Mouse (Mus musculus) stomach, postnatal 0 days (tissue): ENCODE data around the gene Ubn1. TPM values are rescaled to one million over a fixed set of nuclear protein-coding genes. Genes with fewer than 3 reads are reported as not detected.

Experiments
- ATAC-seq: fragments of 200-750 bp; cut with Nextera tagmentation; 2 replicates; pipeline ENCODE4 v1.8.0; 2017; ENCODE audit not compliant: low FRiP score, low TSS enrichment
- DNase-seq: peaks from one replicate; pipeline ENCODE4 v3.0.0-alpha.2; 2016; ENCODE audit warnings: low spot score
- H3K27ac ChIP-seq: fragments of 300-500 bp; sonication (generic); replicated peaks from 2 replicates; pipeline ENCODE4 v1.5.1; 2014; ENCODE audit warnings: mild to moderate bottlenecking, control low read depth
- H3K27me3 ChIP-seq: fragments of 300-500 bp; sonication (generic); 2 replicates; pipeline ENCODE4 v1.6.1; 2014; ENCODE audit warnings: low read length; ENCODE audit not compliant: control insufficient read depth, insufficient read depth
- H3K36me3 ChIP-seq: fragments of 300-500 bp; sonication (generic); 2 replicates; pipeline ENCODE4 v1.6.1; 2014; ENCODE audit warnings: low read length, mixed read lengths; ENCODE audit not compliant: control insufficient read depth, insufficient read depth
- H3K4me1 ChIP-seq: fragments of 300-500 bp; sonication (generic); replicated peaks from 2 replicates; pipeline ENCODE4 v1.6.1; 2014; ENCODE audit warnings: antibody characterized with exemption; ENCODE audit not compliant: control insufficient read depth, insufficient read depth
- H3K4me2 ChIP-seq: fragments of 300-500 bp; sonication (generic); replicated peaks from 2 replicates; pipeline ENCODE4 v1.6.1; 2014; ENCODE audit warnings: low read depth, mild to moderate bottlenecking, control low read depth, moderate library complexity
- H3K4me3 ChIP-seq: fragments of 300-500 bp; sonication (generic); 2 replicates; pipeline ENCODE4 v1.5.1; 2014; ENCODE audit warnings: low read depth, low read length, control low read depth
- H3K9ac ChIP-seq: fragments of 300-500 bp; sonication (generic); 2 replicates; pipeline ENCODE4 v1.6.1; 2014; ENCODE audit warnings: mild to moderate bottlenecking, low read length, control low read depth, mixed read lengths
- H3K9me3 ChIP-seq: fragments of 300-500 bp; sonication (generic); 2 replicates; pipeline ENCODE4 v1.6.1; 2016; ENCODE audit warnings: low read length; ENCODE audit not compliant: control insufficient read depth
- CTCF ChIP-seq: IDR thresholded peaks from 2 replicates; pipeline ENCODE4 v1.5.1; 2016; ENCODE audit warnings: antibody characterized with exemption, low read depth, mild to moderate bottlenecking, moderate library complexity
- EP300 ChIP-seq: optimal IDR thresholded peaks from 2 replicates; pipeline ENCODE3; 2016; ENCODE audit warnings: antibody characterized with exemption
- WGBS: fragments of 180-500 bp; shearing (Covaris S2); extraction: QIAGEN DNeasy Blood & Tissue Kit; methylation state at CpG from one replicate; pipeline ENCODE4 v1.1.7; 2014; 5-methylcytosine and 5-hydroxymethylcytosine counted together
- polyA plus RNA-seq: library from polyadenylated mRNA; unstranded; fragments of >200 nt; fragmentation: Nextera tagmentation; extraction: Ambion mirVana; gene quantifications from 2 replicates; pipeline ENCODE4 v1.2.1, GENCODE M21; 2015

Ubn1 gene
- 9.1 and 9.3 TPM in 2 replicates for polyA plus RNA-seq

GRCm38 (mm10) chr16:5049774-5050234 lies at the start of gene Ubn1, which contains the start of gene Glyr1:
TSS of gene Ubn1 (plus strand) at chr16:5050057.
TSS of gene Glyr1 (minus strand) at chr16:5049863.
- ATAC-seq = peak; percentile 100
- 0% methylated on average over 49 of the region's 56 CpGs for WGBS
- peak; percentile 99 for DNase-seq
- H3K27ac ChIP-seq = peak within 1 kb of the TSS; percentile 98
- peak within 1 kb of the TSS; percentile 96 for H3K9ac ChIP-seq
- H3K4me2 ChIP-seq = peak within 1 kb of the TSS; percentile 90
- no peaks in the 10 kb centered on the region for H3K4me1 ChIP-seq
- peak within 1 kb of the TSS; percentile 90 for H3K4me3 ChIP-seq
- H3K9me3 ChIP-seq = no peaks in the 10 kb centered on the region
- H3K27me3 ChIP-seq = no peaks in the 10 kb centered on the region
- H3K36me3 ChIP-seq = peaks cover 9% of the 10 kb centered on the region
- no peak for TF ChIP-seq CTCF
- no peak for TF ChIP-seq EP300

DNA sequence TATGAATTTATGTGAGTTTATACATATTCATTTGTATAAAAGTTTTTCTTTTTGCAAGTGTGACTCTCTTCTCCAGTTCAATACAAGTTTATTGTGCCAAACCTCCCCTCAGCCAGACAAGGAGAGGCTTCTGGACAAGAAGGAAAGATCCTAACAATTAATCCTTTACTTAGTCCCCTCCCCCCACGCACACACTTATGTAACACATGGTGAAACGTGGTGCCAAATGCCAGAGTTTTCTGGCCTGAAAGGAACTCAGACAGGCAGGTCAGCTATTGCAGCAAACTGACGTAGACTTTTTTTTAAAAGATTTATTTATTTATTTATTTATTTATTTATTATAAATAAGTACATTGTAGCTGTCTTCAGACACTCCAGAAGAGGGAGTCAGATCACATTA lies 49.2 kb upstream of the Ubn1 start:
- Histone ChIP-seq H3K4me3 (no peak overlapping the region), H3K27me3 (no peaks in the 10 kb centered on the region), H3K36me3 (no peaks in the 10 kb centered on the region), H3K27ac (no peak overlapping the region), H3K4me2 (no peak overlapping the region), H3K4me1 (no peaks in the 10 kb centered on the region), H3K9me3 (no peaks in the 10 kb centered on the region), H3K9ac (no peak overlapping the region)
- ATAC-seq = no peak
- TF ChIP-seq EP300 (no peak), CTCF (no peak)
- WGBS = 57% methylated on average over 3 of the region's 3 CpGs
- no peak for DNase-seq

GRCm38 (mm10) chr16:5007067-5007466 lies 42.8 kb upstream of the Ubn1 start, which contains the start of gene Smim22:
TSS of gene Smim22 (plus strand) at chr16:5007288.
- peak; percentile 92 for DNase-seq
- ATAC-seq = peak; percentile 88
- Histone ChIP-seq H3K9me3 (no peaks in the 10 kb centered on the region), H3K4me3 (peak within 1 kb of the TSS; percentile 27), H3K27ac (peak within 1 kb of the TSS; percentile 45; the same call in 1 of the 2 replicates), H3K4me1 (no peaks in the 10 kb centered on the region), H3K4me2 (peak within 1 kb of the TSS; percentile 44), H3K9ac (0 out of 2 replicates have a peak within 1 kb of the TSS, but pooled peaks have one; percentile 27), H3K36me3 (no peaks in the 10 kb centered on the region), H3K27me3 (no peaks in the 10 kb centered on the region)
- TF ChIP-seq EP300 = no peak
- TF ChIP-seq CTCF = no peak
- 37% methylated on average over 5 of the region's 5 CpGs for WGBS

DNA sequence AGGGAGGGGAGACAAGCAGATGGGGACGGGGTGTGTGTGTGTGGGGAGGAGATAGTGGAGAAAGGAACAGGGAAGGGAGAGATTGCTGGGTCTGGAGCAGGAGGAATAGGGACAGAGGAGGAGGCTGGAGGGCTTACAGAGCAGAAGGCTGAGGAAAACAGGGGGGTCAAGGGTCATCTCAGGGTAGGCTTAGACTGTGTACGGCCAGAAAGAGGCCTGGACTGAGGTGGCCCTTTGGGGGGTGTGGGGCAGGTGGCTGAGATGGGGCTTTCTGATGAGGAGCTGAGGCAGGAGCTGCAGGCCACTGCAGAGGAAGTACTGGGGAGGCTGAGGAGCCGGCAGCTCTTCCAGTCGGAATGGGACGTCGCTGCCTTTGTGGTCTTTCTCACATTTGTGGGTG lies 42.4 kb upstream of the Ubn1 start:
- Histone ChIP-seq H3K36me3 (no peaks in the 10 kb centered on the region), H3K4me2 (peak overlapping the region; percentile 44), H3K4me1 (no peaks in the 10 kb centered on the region), H3K27me3 (no peaks in the 10 kb centered on the region), H3K9me3 (no peaks in the 10 kb centered on the region), H3K4me3 (peak overlapping the region; percentile 27), H3K27ac (peak overlapping the region; percentile 45; the same call in 1 of the 2 replicates), H3K9ac (0 out of 2 replicates have a peak overlapping the region, but pooled peaks have one; percentile 27)
- ATAC-seq (peak; percentile 43), DNase-seq (no peak)
- no peak for TF ChIP-seq EP300
- no peak for TF ChIP-seq CTCF
- WGBS = 47% methylated on average over 6 of the region's 6 CpGs

DNA sequence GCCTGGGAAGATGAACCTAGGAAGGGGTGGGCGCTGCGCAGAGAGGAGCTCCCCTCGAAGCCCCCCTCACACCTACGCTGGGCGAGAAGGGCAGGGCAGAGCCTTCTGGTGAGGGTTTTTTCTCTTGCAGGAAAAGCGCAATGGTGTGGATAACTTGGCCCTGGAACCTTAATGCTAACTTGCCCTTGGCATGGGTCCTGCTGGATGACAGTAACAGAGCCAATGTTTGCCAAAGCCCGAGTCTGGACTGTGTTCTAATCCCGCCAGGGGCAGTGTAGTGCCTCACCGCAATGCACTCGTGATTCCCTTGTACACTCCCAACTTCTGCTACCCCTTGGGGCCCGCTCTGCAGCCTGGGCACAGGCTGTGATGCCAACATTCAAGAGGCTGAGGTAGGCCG lies 41.8 kb upstream of the Ubn1 start:
- peak overlapping the region; percentile 27; the same call in 1 of the 2 replicates for H3K4me3 ChIP-seq
- WGBS = 71% methylated on average over 12 of the region's 12 CpGs
- H3K9me3 ChIP-seq = no peaks in the 10 kb centered on the region
- H3K4me1 ChIP-seq = no peaks in the 10 kb centered on the region
- DNase-seq (no peak), ATAC-seq (no peak)
- no peaks in the 10 kb centered on the region for H3K36me3 ChIP-seq
- no peak overlapping the region for H3K9ac ChIP-seq
- no peak for TF ChIP-seq EP300
- no peak for TF ChIP-seq CTCF
- H3K27me3 ChIP-seq = no peaks in the 10 kb centered on the region
- H3K27ac ChIP-seq = no peak overlapping the region
- peak overlapping the region; percentile 44 for H3K4me2 ChIP-seq

DNA sequence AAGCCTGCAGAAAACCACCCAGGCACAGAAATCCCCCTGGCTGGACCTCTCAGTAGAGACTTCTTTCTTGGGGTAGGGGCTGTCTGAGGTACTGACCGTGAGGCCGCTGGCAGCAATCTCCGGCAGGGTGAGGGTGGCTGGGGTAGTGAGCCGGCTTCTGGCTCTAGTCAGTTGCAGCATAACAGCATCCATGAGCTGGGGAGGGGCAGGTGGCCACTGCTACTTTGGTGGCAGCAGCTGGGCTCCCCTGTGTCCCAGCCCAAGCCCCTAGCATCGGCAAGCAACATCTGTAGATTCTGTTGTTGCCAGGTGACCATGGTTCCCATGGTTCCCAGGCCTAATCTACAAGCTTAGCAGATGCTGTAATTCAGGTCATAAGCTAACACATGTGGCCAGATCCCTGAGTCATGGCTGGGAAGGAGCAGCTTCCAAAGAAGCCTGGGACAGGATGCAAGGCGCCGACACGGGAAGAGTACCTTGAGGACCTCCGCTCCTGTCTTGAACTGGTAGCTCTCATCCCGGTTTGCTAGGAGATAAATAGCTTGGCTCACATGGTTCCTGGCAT lies 39.4 kb upstream of the Ubn1 start:
- Histone ChIP-seq H3K4me3 (no peak overlapping the region), H3K4me1 (no peaks in the 10 kb centered on the region), H3K4me2 (no peak overlapping the region), H3K27me3 (no peaks in the 10 kb centered on the region), H3K9me3 (no peaks in the 10 kb centered on the region), H3K27ac (no peak overlapping the region), H3K9ac (no peak overlapping the region), H3K36me3 (peaks cover 11% of the 10 kb centered on the region)
- ATAC-seq (no peak), DNase-seq (no peak)
- 85% methylated on average over 10 of the region's 10 CpGs for WGBS
- no peak for TF ChIP-seq CTCF
- no peak for TF ChIP-seq EP300
